Mouse (Mus musculus) heart, postnatal 0 days (tissue): Measurements from ENCODE around the gene Znfx1.

Source experiments
- CTCF ChIP-seq: IDR thresholded peaks from 2 replicates; pipeline ENCODE4 v1.5.1; 2016; ENCODE audit warnings: antibody characterized with exemption, control low read depth, low read depth
- EP300 ChIP-seq: IDR thresholded peaks from 2 replicates; pipeline ENCODE4 v1.6.1; 2016; ENCODE audit warnings: antibody characterized with exemption, low read depth

DNA sequence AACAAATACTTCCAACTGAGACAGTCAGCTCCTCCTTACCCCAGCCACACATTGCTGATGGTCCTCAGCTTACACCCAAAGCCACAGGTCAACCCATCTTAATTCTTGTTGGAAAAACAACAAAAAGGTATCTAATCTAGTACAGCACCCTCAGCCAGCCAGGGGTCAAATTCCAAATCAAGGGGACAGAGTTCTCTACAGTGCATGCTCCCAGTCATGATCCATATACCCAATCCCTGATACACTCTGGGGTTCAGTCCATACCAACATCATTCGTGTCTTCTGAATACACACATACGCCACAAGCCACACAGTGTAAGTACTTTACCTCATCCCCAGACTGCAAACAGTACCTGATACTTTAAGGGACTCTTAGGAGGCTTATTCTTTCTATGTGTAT is 56.5 kb downstream of the Znfx1 start:
- no peak for TF ChIP-seq EP300
- no peak for TF ChIP-seq CTCF
